Mouse (Mus musculus) hindbrain, postnatal 0 days (tissue): ENCODE data around the gene Tiam1. TPM values are rescaled to one million over a fixed set of nuclear protein-coding genes. Genes with fewer than 3 reads are reported as not detected.

ENCODE experiments used
- ATAC-seq: fragments of 200-750 bp; cut with Nextera tagmentation; 2 replicates; pipeline ENCODE4 v1.8.0; 2017; ENCODE audit warnings: mild to moderate bottlenecking, moderate TSS enrichment, moderate library complexity
- DNase-seq: peaks from one replicate; pipeline ENCODE4 v3.0.0-alpha.2; 2015; ENCODE audit warnings: low spot score
- H3K27ac ChIP-seq: fragments of 300-500 bp; sonication (generic); 2 replicates; pipeline ENCODE4 v1.5.1; 2014; ENCODE audit warnings: mild to moderate bottlenecking
- H3K27me3 ChIP-seq: fragments of 300-500 bp; sonication (generic); 2 replicates; pipeline ENCODE4 v1.6.1; 2014; ENCODE audit warnings: low read length, mixed read lengths; ENCODE audit not compliant: insufficient read depth
- H3K36me3 ChIP-seq: fragments of 300-500 bp; sonication (generic); 2 replicates; pipeline ENCODE4 v1.6.1; 2014; ENCODE audit warnings: low read length, mixed read lengths; ENCODE audit not compliant: insufficient read depth
- H3K4me1 ChIP-seq: fragments of 300-500 bp; sonication (generic); 2 replicates; pipeline ENCODE4 v1.6.1; 2014; ENCODE audit warnings: antibody characterized with exemption, low read length, mixed read lengths; ENCODE audit not compliant: insufficient read depth
- H3K4me2 ChIP-seq: fragments of 300-500 bp; sonication (generic); 2 replicates; pipeline ENCODE4 v1.6.1; 2014; ENCODE audit warnings: low read depth, mild to moderate bottlenecking, low read length, moderate library complexity, mixed read lengths
- H3K4me3 ChIP-seq: fragments of 300-500 bp; sonication (generic); 2 replicates; pipeline ENCODE4 v1.5.1; 2014; ENCODE audit warnings: low read length
- H3K9ac ChIP-seq: fragments of 300-500 bp; sonication (generic); replicated peaks from 2 replicates; pipeline ENCODE4 v1.6.1; 2014; ENCODE audit warnings: mild to moderate bottlenecking, low read length, moderate library complexity, mixed read lengths
- H3K9me3 ChIP-seq: fragments of 300-500 bp; sonication (generic); 2 replicates; pipeline ENCODE4 v1.6.1; 2016; ENCODE audit warnings: low read length, mixed read lengths
- CTCF ChIP-seq: IDR thresholded peaks from 2 replicates; pipeline ENCODE4 v1.5.1; 2016; ENCODE audit warnings: antibody characterized with exemption, control low read depth, low read depth
- WGBS: fragments of 180-500 bp; shearing (Covaris S2); extraction: QIAGEN DNeasy Blood & Tissue Kit; methylation state at CpG from one replicate; pipeline ENCODE4 v1.1.7; 2014; 5-methylcytosine and 5-hydroxymethylcytosine counted together
- polyA plus RNA-seq: library from polyadenylated mRNA; unstranded; fragments of >200 nt; fragmentation: Nextera tagmentation; extraction: Ambion mirVana; gene quantifications from 2 replicates; pipeline ENCODE4 v1.2.1, GENCODE M21; 2015
- total RNA-seq: library from RNA; depleted of rRNA; stranded (reverse); fragments of >200 nt; gene quantifications from 2 replicates; pipeline ENCODE4 v1.2.3, GENCODE M21; 2014

Tiam1 gene
- total and polyA plus RNA-seq, 2 experiments from 2014 or later = 15.1 to 26.2 TPM

DNA sequence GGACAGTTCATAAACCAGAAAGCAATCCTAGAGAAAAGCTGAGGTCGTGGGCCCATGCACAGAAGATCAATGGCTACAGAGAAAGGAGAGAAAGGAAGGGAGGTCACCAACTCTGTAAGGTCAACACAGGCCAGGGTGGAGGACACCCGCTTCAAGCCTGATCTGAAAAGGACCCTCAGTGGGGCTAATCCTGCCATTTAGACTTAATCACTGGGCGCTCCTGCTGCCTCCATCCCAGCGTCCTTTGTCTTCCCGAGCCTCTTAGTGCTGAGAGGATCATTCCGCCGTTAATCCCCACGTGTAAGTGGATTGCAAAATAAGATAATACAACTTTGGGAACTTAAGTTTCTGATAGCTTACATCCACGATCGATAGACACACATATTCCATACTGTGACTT lies 11.2 kb downstream of the Tiam1 start:
- TF ChIP-seq CTCF = no peak
- Histone ChIP-seq H3K9me3 (no peaks in the 10 kb centered on the region), H3K9ac (no peak overlapping the region), H3K4me1 (no peaks in the 10 kb centered on the region), H3K36me3 (no peaks in the 10 kb centered on the region), H3K4me2 (no peak overlapping the region), H3K27me3 (no peaks in the 10 kb centered on the region), H3K4me3 (no peak overlapping the region), H3K27ac (no peak overlapping the region)
- WGBS = 26% methylated on average over 10 of the region's 10 CpGs
- ATAC-seq (no peak), DNase-seq (no peak)

DNA sequence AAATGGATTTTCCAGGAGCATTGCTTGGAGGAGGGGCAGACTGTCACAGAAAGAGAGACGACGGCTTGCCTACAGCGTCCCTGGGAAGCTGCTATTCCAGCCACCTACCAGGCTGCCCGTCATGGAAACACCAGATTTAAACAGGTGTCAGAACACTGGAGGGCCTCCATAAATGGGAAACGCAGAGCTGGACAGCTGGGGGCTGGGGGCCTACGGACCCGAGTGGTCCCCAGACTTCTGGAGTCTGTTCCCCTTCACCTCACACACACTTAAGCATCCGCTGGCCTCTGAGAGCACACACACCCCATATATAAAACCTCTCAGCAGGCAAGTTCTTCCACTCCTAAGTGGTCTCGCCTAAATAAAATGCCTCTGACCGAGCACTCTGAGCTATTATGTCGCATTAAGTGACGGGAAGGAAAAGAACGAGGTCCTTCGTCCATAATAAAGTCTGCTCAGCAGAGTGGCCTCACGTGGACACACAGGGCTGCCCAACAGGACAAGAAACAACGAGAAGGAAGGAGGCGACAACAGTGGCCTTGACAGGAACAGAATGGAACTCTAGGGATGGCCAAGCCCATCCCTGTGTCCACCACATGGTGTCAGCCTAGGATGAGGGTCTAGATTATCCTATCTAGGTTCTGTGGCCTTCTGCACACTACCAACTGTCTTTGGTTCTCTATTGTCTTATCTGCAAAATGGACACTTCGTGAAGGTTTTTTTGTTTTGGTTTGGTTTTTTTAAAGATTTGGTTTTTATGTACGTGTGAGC lies 14.6 kb downstream of the Tiam1 start:
- whole genome bisulfite sequencing = 40% methylated on average over 19 of the region's 19 CpGs
- no peak for ATAC-seq

DNA sequence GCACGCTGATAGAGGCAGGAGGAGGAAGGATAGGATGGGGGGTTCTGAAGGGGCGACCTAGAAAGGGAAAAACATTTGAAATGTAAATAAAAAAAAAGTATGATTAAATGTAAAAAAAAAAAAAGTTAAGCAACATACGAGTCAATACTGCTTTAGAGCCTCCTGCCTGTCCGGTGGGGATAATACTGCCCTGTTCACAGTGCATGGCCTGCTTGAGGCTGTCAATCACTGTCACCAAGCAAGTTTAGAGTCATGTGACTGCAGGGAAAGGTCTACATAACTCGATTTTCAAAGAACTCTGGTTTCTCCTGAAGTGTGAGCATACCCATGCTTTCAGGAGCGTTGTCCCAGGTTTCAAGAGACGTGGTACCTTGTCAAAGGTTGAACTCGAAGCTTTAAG lies 15.2 kb downstream of the Tiam1 start:
- H3K9me3 ChIP-seq = no peaks in the 10 kb centered on the region
- H3K4me3 ChIP-seq = no peak overlapping the region
- H3K4me2 ChIP-seq = no peak overlapping the region
- WGBS = 67% methylated on average over 8 of the region's 8 CpGs
- H3K36me3 ChIP-seq = no peaks in the 10 kb centered on the region
- H3K27me3 ChIP-seq = no peaks in the 10 kb centered on the region
- no peaks in the 10 kb centered on the region for H3K4me1 ChIP-seq
- H3K27ac ChIP-seq = no peak overlapping the region
- H3K9ac ChIP-seq = no peak overlapping the region
- TF ChIP-seq CTCF = no peak
- no peak for ATAC-seq
- DNase-seq = no peak

More for the DNA sequence above, 14.6 kb downstream of the Tiam1 start:
- H3K9me3 ChIP-seq = no peaks in the 10 kb centered on the region
- no peaks in the 10 kb centered on the region for H3K36me3 ChIP-seq
- H3K4me1 ChIP-seq = no peaks in the 10 kb centered on the region
- no peak for DNase-seq
- H3K9ac ChIP-seq = no peak overlapping the region
- peak; percentile 12; the same call in 1 of the 2 replicates for TF ChIP-seq CTCF
- H3K4me3 ChIP-seq = no peak overlapping the region
- H3K4me2 ChIP-seq = no peak overlapping the region
- no peaks in the 10 kb centered on the region for H3K27me3 ChIP-seq
- H3K27ac ChIP-seq = no peak overlapping the region

DNA sequence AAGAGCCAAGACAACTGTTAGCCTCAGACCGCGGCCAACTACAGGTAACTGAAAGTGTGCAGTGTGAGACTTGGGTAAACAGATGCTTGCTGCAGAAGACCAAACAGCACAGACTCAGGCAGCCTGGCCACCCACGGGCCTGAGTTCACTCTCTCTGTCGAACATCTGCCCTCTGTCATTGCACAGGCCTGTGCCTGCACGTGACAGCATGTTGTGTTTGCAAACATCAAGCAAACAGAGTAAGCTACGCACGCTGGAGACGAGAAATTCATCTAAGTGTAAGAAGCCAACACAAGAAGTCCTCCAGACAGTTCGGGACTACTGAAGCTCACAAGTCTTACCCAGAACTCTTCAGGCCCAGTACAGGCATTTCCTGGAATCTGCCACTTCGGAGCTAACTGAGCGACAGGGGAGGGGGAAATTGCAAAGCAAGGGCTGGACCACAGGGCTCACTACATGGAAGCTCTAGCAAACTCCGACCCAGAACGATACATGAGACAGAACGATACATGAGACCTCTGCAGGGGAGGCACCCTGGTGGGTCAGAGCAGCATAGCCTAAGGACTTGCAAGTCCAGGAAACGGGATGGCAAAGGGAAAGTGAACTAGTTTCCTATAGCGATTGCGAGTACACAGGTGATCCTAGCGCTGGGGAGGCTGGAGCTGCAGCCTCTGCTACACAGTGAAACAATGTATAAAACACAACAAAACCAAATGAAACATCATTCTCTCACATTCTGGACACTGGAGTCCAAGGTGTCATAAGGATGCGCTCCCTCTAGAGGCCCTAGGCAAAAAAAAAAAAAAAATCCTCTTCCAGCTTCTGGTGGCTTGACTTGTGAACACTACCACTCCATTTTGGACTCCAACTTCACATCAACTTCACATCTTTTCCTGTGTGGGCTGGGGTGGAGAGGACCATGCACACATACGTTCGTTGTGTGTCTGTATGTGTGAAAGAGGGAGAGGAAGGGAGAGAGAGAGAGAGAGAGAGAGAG lies 18.0 kb downstream of the Tiam1 start:
- ATAC-seq (no peak), DNase-seq (no peak)
- Histone ChIP-seq H3K4me1 (no peaks in the 10 kb centered on the region), H3K36me3 (no peaks in the 10 kb centered on the region), H3K4me3 (no peak overlapping the region), H3K27me3 (no peaks in the 10 kb centered on the region), H3K9ac (no peak overlapping the region), H3K9me3 (no peaks in the 10 kb centered on the region), H3K4me2 (no peak overlapping the region), H3K27ac (no peak overlapping the region)
- no peak for TF ChIP-seq CTCF
- 71% methylated on average over 21 of the region's 21 CpGs for WGBS

DNA sequence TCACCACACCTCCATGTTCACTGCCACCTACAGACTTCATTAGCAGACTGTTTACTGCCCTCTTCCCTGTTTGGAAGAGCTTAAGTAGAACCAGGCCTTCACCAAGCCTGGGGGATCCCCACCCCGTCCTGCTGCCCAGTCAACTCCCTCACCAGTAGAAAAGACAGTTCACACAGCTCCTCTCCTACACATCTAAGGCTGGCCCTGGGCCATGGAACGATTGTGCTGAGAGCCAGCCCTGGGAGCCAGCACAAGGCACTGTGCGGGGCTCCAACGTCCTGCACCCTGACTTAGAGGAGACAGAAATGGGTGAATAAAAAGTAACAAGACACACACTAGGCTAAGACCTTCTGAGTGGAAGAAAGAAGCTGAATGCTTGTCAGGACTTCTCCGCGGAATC lies 20.5 kb downstream of the Tiam1 start:
- H3K27me3 ChIP-seq = no peaks in the 10 kb centered on the region
- no peaks in the 10 kb centered on the region for H3K36me3 ChIP-seq
- WGBS = 73% methylated on average over 6 of the region's 6 CpGs
- H3K4me3 ChIP-seq = no peak overlapping the region
- ATAC-seq (no peak), DNase-seq (no peak)
- no peak overlapping the region for H3K27ac ChIP-seq
- H3K4me1 ChIP-seq = no peaks in the 10 kb centered on the region
- no peak overlapping the region for H3K4me2 ChIP-seq
- no peak overlapping the region for H3K9ac ChIP-seq
- no peaks in the 10 kb centered on the region for H3K9me3 ChIP-seq
- TF ChIP-seq CTCF = no peak

DNA sequence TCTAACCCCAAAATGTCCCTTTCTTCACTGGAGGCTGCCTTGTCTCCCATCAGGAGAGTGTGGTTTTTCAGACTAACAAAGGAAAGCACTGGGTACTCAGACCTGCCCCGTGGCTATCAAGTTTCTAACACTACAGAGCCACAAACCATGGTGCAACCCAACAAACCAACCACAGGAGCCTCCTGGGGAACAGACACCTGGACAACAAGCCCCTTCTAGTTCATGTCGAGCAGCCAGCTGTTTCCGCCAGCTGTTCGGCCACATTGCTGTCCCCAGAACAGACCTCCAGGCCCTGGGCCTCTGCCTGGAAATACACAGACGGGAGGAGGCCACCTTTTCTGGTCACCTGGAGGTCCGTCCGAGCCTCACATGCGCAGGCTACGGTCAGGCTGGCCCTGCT lies 21.1 kb downstream of the Tiam1 start:
- TF ChIP-seq CTCF = no peak
- Histone ChIP-seq H3K4me1 (no peaks in the 10 kb centered on the region), H3K27me3 (no peaks in the 10 kb centered on the region), H3K9ac (no peak overlapping the region), H3K9me3 (no peaks in the 10 kb centered on the region), H3K4me3 (no peak overlapping the region), H3K27ac (no peak overlapping the region), H3K36me3 (no peaks in the 10 kb centered on the region), H3K4me2 (no peak overlapping the region)
- no peak for ATAC-seq
- no peak for DNase-seq
- 83% methylated on average over 9 of the region's 9 CpGs for WGBS
